Mouse (Mus musculus) stomach, embryonic 15.5 days (tissue): ENCODE results near the gene Tbx10. TPM values are rescaled to one million over a fixed set of nuclear protein-coding genes. Genes with fewer than 3 reads are reported as not detected.
"Not testable (repeated sequence)": the region's sequence is repeated elsewhere in the genome, so short reads cannot be mapped to it uniquely, and the experiment has no call there.

Experiments
- ATAC-seq: fragments of 200-750 bp; cut with Nextera tagmentation; 2 replicates; pipeline ENCODE4 v1.8.0; 2017; ENCODE audit warnings: low read depth, moderate number of reproducible peaks, moderate TSS enrichment; ENCODE audit not compliant: insufficient read depth, low FRiP score
- H3K27ac ChIP-seq: fragments of 300-500 bp; sonication (generic); 2 replicates; pipeline ENCODE4 v1.5.1; 2015; ENCODE audit warnings: mild to moderate bottlenecking, inconsistent platforms
- H3K27me3 ChIP-seq: fragments of 300-500 bp; sonication (generic); replicated peaks from 2 replicates; pipeline ENCODE4 v1.6.1; 2015; ENCODE audit warnings: inconsistent platforms
- H3K36me3 ChIP-seq: fragments of 300-500 bp; sonication (generic); 2 replicates; pipeline ENCODE4 v1.6.1; 2015; ENCODE audit warnings: inconsistent platforms
- H3K4me1 ChIP-seq: fragments of 300-500 bp; sonication (generic); 2 replicates; pipeline ENCODE4 v1.6.1; 2015; ENCODE audit warnings: inconsistent platforms
- H3K4me2 ChIP-seq: fragments of 300-500 bp; sonication (generic); 2 replicates; pipeline ENCODE4 v1.6.1; 2015; ENCODE audit warnings: mild to moderate bottlenecking, inconsistent platforms
- H3K4me3 ChIP-seq: fragments of 300-500 bp; sonication (generic); replicated peaks from 2 replicates; pipeline ENCODE4 v1.5.1; 2015; ENCODE audit warnings: inconsistent platforms
- H3K9ac ChIP-seq: fragments of 300-500 bp; sonication (generic); 2 replicates; pipeline ENCODE4 v1.6.1; 2015; ENCODE audit warnings: inconsistent platforms
- H3K9me3 ChIP-seq: fragments of 300-500 bp; sonication (generic); 2 replicates; pipeline ENCODE4 v1.6.1; 2016; ENCODE audit warnings: inconsistent platforms
- WGBS: fragments of 180-500 bp; shearing (Covaris S2); methylation state at CpG from one replicate; pipeline ENCODE4 v1.1.7; 2015; 5-methylcytosine and 5-hydroxymethylcytosine counted together
- polyA plus RNA-seq: library from polyadenylated mRNA; unstranded; fragments of >200 nt; fragmentation: Nextera tagmentation; extraction: Ambion mirVana; gene quantifications from 2 replicates; pipeline ENCODE4 v1.2.1, GENCODE M21; 2015

The Tbx10 gene
- polyA plus RNA-seq, 1 experiment from 2014 or later: 0.21 TPM

GRCm38 (mm10) chr19:4033742-4034141 lies 41.2 kb downstream of the Tbx10 start:
- no peak overlapping the region for H3K4me3 ChIP-seq
- ATAC-seq: no peak
- peak overlapping the region; percentile 40; the same call in 1 of the 2 replicates for H3K27ac ChIP-seq
- no peaks in the 10 kb centered on the region for H3K27me3 ChIP-seq
- H3K36me3 ChIP-seq: no peaks in the 10 kb centered on the region
- no peaks in the 10 kb centered on the region for H3K9me3 ChIP-seq
- H3K4me1 ChIP-seq: peaks cover 16% of the 10 kb centered on the region
- WGBS: 58% methylated on average over 5 of the region's 5 CpGs
- no peak overlapping the region for H3K9ac ChIP-seq
- no peak overlapping the region for H3K4me2 ChIP-seq

DNA sequence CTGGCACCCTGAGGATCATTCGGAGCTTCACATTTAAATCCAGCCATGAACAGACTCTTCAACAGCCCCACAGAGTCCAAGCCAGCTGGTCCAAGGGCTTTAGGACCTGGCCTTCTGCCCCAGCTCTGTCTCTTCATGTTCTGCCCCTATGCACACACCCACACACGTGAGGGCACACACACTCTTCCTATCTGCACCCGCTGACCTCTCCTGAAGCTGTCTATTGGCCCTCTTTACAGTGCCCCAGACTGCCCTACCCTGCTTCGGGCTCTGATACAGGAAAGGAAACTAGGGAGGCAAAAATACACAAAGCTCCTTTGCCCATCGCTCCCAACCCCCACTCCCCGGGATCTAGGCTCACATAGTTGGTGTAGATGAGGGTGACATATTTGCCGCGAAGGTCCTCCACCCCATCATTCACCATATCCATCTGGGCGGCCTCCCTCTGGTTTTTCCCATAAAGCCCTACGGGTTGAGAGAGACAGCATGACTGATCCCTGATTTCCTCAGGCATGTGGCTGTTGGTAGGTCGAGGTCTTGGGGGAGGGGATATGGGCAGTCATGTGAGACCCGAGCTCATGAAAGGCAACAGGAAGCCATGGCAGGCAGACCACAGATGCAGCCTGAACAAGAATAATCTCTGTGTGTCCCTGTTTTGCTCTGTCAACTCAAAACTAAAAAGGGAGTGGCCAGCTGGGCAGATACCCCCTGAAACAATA lies 43.9 kb downstream of the Tbx10 start:
- Histone ChIP-seq H3K27me3 (no peaks in the 10 kb centered on the region), H3K4me1 (peaks cover 16% of the 10 kb centered on the region), H3K9me3 (no peaks in the 10 kb centered on the region), H3K9ac (no peak overlapping the region), H3K36me3 (no peaks in the 10 kb centered on the region), H3K4me3 (no peak overlapping the region; the same call in 1 of the 2 replicates), H3K27ac (0 out of 2 replicates have a peak overlapping the region, but pooled peaks have one; percentile 16), H3K4me2 (peak overlapping the region; percentile 50)
- WGBS: 61% methylated on average over 12 of the region's 12 CpGs
- ATAC-seq: peak; percentile 45; the same call in 1 of the 2 replicates

- peak overlapping the region; percentile 74 for H3K4me3 ChIP-seq
- WGBS: 24% methylated on average over 8 of the region's 8 CpGs
- peak overlapping the region; percentile 87 for H3K27ac ChIP-seq
- H3K4me1 ChIP-seq: peaks cover 16% of the 10 kb centered on the region
- H3K9me3 ChIP-seq, H3K27me3 ChIP-seq, H3K36me3 ChIP-seq: not testable (repeated sequence)
- H3K9ac ChIP-seq: peak overlapping the region; percentile 67
- peak overlapping the region; percentile 68 for H3K4me2 ChIP-seq
- ATAC-seq: 0 out of 2 replicates have a peak, but pooled peaks have one; percentile 2
Measured at GRCm38 (mm10) chr19:4037154-4037787, 44.7 kb downstream of the Tbx10 start.

GRCm38 (mm10) chr19:4037788-4038232 lies 45.3 kb downstream of the Tbx10 start, which contains the start of gene Gstp1:
Gstp1 (minus strand) TSS chr19:4037985.
- no peaks in the 10 kb centered on the region for H3K27me3 ChIP-seq
- peak within 1 kb of the TSS; percentile 68 for H3K4me2 ChIP-seq
- peak within 1 kb of the TSS; percentile 74 for H3K4me3 ChIP-seq
- peaks cover 11% of the 10 kb centered on the region for H3K4me1 ChIP-seq
- peak within 1 kb of the TSS; percentile 87 for H3K27ac ChIP-seq
- H3K9me3 ChIP-seq: no peaks in the 10 kb centered on the region
- H3K9ac ChIP-seq: peak within 1 kb of the TSS; percentile 67
- under 1% methylated on average over 26 of the region's 26 CpGs for WGBS
- H3K36me3 ChIP-seq: no peaks in the 10 kb centered on the region
- ATAC-seq: peak; percentile 71

- H3K4me1 ChIP-seq: peaks cover 13% of the 10 kb centered on the region
- not testable (repeated sequence) for H3K9me3 ChIP-seq, H3K27me3 ChIP-seq, ATAC-seq, H3K36me3 ChIP-seq, H3K4me3 ChIP-seq, H3K4me2 ChIP-seq, H3K27ac ChIP-seq, H3K9ac ChIP-seq
- WGBS: 86% methylated on average over 5 of the region's 5 CpGs
Measured at GRCm38 (mm10) chr19:4040941-4041340, 48.4 kb downstream of the Tbx10 start.

GRCm38 (mm10) chr19:4041500-4041899 lies 48.9 kb downstream of the Tbx10 start:
- not testable (repeated sequence) for H3K4me3 ChIP-seq

GRCm38 (mm10) chr19:4042124-4042523 lies 49.6 kb downstream of the Tbx10 start:
- H3K36me3 ChIP-seq: no peaks in the 10 kb centered on the region
- ATAC-seq: no peak; the same call in 1 of the 2 replicates
- H3K4me3 ChIP-seq: no peak overlapping the region
- 59% methylated on average over 14 of the region's 14 CpGs for WGBS
- H3K9ac ChIP-seq: no peak overlapping the region
- no peak overlapping the region; the same call in 1 of the 2 replicates for H3K4me2 ChIP-seq
- no peaks in the 10 kb centered on the region for H3K27me3 ChIP-seq
- no peaks in the 10 kb centered on the region for H3K9me3 ChIP-seq
- H3K4me1 ChIP-seq: peaks cover 11% of the 10 kb centered on the region
- H3K27ac ChIP-seq: no peak overlapping the region

More at GRCm38 (mm10) chr19:4041500-4041899, 48.9 kb downstream of the Tbx10 start:
- WGBS: 91% methylated on average over 4 of the region's 4 CpGs
- not testable (repeated sequence) for ATAC-seq, H3K4me2 ChIP-seq, H3K27me3 ChIP-seq, H3K36me3 ChIP-seq, H3K27ac ChIP-seq, H3K9ac ChIP-seq, H3K9me3 ChIP-seq
- peaks cover 12% of the 10 kb centered on the region for H3K4me1 ChIP-seq

- peaks cover 13% of the 10 kb centered on the region for H3K4me1 ChIP-seq
- not testable (repeated sequence) for H3K27ac ChIP-seq, H3K4me3 ChIP-seq, H3K4me2 ChIP-seq, H3K27me3 ChIP-seq, H3K9me3 ChIP-seq, H3K36me3 ChIP-seq, ATAC-seq, H3K9ac ChIP-seq
- WGBS: 86% methylated on average over 5 of the region's 5 CpGs
Measured at GRCm38 (mm10) chr19:4044109-4044508, 51.6 kb downstream of the Tbx10 start.

- Histone ChIP-seq H3K9ac (no peak within 1 kb of the TSS), H3K36me3 (no peaks in the 10 kb centered on the region), H3K4me2 (peak within 1 kb of the TSS; percentile 39), H3K9me3 (no peaks in the 10 kb centered on the region), H3K4me3 (no peak within 1 kb of the TSS), H3K27me3 (no peaks in the 10 kb centered on the region), H3K27ac (peak within 1 kb of the TSS; percentile 93), H3K4me1 (peaks cover 13% of the 10 kb centered on the region)
- ATAC-seq: peak; percentile 82
- 22% methylated on average over 16 of the region's 16 CpGs for WGBS
Measured at GRCm38 (mm10) chr19:4045966-4046865, 53.7 kb downstream of the Tbx10 start, which contains the start of gene Gstp2. Gstp2 (minus strand) TSS chr19:4046023.

GRCm38 (mm10) chr19:4046866-4047254 lies 54.3 kb downstream of the Tbx10 start:
- H3K4me1 ChIP-seq: peaks cover 13% of the 10 kb centered on the region
- no peaks in the 10 kb centered on the region for H3K27me3 ChIP-seq
- peak; percentile 86 for ATAC-seq
- 60% methylated on average over 8 of the region's 8 CpGs for WGBS
- H3K9me3 ChIP-seq: no peaks in the 10 kb centered on the region
- H3K9ac ChIP-seq: no peak overlapping the region
- H3K4me2 ChIP-seq: 0 out of 2 replicates have a peak overlapping the region, but pooled peaks have one; percentile 3
- no peaks in the 10 kb centered on the region for H3K36me3 ChIP-seq
- no peak overlapping the region for H3K4me3 ChIP-seq
- H3K27ac ChIP-seq: peak overlapping the region; percentile 93

DNA sequence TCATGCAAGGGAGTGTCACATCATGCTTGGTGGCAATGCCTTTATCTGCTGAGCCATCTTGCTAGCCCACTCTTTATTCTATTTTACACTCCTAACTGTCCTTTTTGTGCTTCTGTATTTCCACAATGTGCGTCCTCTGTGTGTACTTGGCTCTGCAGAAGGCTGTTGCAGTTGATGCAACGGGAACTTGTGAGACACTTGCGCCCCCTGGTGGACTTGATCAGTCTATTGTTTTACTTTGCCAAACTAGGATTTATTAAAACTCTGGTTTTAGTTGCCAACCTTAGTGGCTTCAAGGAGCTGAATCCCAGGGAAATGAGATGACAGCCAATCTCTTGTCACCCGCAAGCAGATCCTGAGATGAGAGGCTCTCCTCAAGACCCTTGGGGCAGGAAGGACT lies 55.3 kb downstream of the Tbx10 start:
- no peak for ATAC-seq
- 20% methylated on average over 4 of the region's 4 CpGs for WGBS
- H3K9me3 ChIP-seq: no peaks in the 10 kb centered on the region
- H3K4me3 ChIP-seq: no peak overlapping the region
- no peak overlapping the region for H3K9ac ChIP-seq
- H3K4me2 ChIP-seq: no peak overlapping the region
- H3K27ac ChIP-seq: peak overlapping the region; percentile 93; the same call in 1 of the 2 replicates
- peaks cover 13% of the 10 kb centered on the region for H3K4me1 ChIP-seq
- H3K36me3 ChIP-seq: no peaks in the 10 kb centered on the region
- H3K27me3 ChIP-seq: no peaks in the 10 kb centered on the region
